Mouse (Mus musculus) neural tube, embryonic 11.5 days (tissue): ENCODE data around the gene Imp4. TPM values are rescaled to one million over a fixed set of nuclear protein-coding genes. Genes with fewer than 3 reads are reported as not detected.
A peak's percentile ranks its signal among the peaks of the same experiment; 100 is the strongest.

Source experiments
- ATAC-seq: fragments of 200-750 bp; cut with Nextera tagmentation; 2 replicates; pipeline ENCODE4 v1.8.0; 2017; ENCODE audit warnings: moderate number of reproducible peaks, mild to moderate bottlenecking, moderate TSS enrichment, moderate library complexity; ENCODE audit not compliant: insufficient read depth, low FRiP score, low TSS enrichment
- DNase-seq: peaks from one replicate; pipeline ENCODE4 v3.0.0-alpha.2; 2015; ENCODE audit warnings: low spot score
- H3K27ac ChIP-seq: fragments of 300-500 bp; sonication (generic); 2 replicates; pipeline ENCODE4 v1.5.1; 2014; ENCODE audit warnings: low read depth, mild to moderate bottlenecking, low read length
- H3K27me3 ChIP-seq: fragments of 300-500 bp; sonication (generic); 2 replicates; pipeline ENCODE4 v1.6.1; 2014; ENCODE audit warnings: mild to moderate bottlenecking, low read length, mixed read lengths; ENCODE audit not compliant: control insufficient read depth, insufficient read depth
- H3K36me3 ChIP-seq: fragments of 300-500 bp; sonication (generic); 2 replicates; pipeline ENCODE4 v1.6.1; 2014; ENCODE audit warnings: mild to moderate bottlenecking, low read length, moderate library complexity, mixed read lengths; ENCODE audit not compliant: control insufficient read depth, insufficient read depth
- H3K4me1 ChIP-seq: fragments of 300-500 bp; sonication (generic); 2 replicates; pipeline ENCODE4 v1.6.1; 2014; ENCODE audit warnings: low read length, mixed read lengths; ENCODE audit not compliant: control insufficient read depth, insufficient read depth
- H3K4me2 ChIP-seq: fragments of 300-500 bp; sonication (generic); 2 replicates; pipeline ENCODE4 v1.6.1; 2014; ENCODE audit warnings: low read depth, mild to moderate bottlenecking, moderate library complexity
- H3K4me3 ChIP-seq: fragments of 300-500 bp; sonication (generic); 2 replicates; pipeline ENCODE4 v1.5.1; 2014; ENCODE audit warnings: low read depth, low read length
- H3K9ac ChIP-seq: fragments of 300-500 bp; sonication (generic); 2 replicates; pipeline ENCODE4 v1.6.1; 2014; ENCODE audit warnings: mild to moderate bottlenecking, low read length
- H3K9me3 ChIP-seq: fragments of 300-500 bp; sonication (generic); 2 replicates; pipeline ENCODE4 v1.6.1; 2016; ENCODE audit warnings: low read length; ENCODE audit not compliant: control insufficient read depth
- WGBS: fragments of 180-500 bp; shearing (Covaris S2); extraction: QIAGEN DNeasy Blood & Tissue Kit; methylation state at CpG from one replicate; pipeline ENCODE4 v1.1.7; 2014; 5-methylcytosine and 5-hydroxymethylcytosine counted together
- microRNA-seq: library from miRNA; unstranded; fragments of <30 nt; microRNA quantifications from one replicate; pipeline ENCODE4, GENCODE M21; 2016
- polyA plus RNA-seq: library from polyadenylated mRNA; unstranded; fragments of >200 nt; fragmentation: Nextera tagmentation; extraction: Ambion mirVana; gene quantifications from 2 replicates; pipeline ENCODE4 v1.2.1, GENCODE M21; 2014

The Imp4 gene
- polyA plus RNA-seq, 1 experiment from 2014 or later, result 108 TPM

DNA sequence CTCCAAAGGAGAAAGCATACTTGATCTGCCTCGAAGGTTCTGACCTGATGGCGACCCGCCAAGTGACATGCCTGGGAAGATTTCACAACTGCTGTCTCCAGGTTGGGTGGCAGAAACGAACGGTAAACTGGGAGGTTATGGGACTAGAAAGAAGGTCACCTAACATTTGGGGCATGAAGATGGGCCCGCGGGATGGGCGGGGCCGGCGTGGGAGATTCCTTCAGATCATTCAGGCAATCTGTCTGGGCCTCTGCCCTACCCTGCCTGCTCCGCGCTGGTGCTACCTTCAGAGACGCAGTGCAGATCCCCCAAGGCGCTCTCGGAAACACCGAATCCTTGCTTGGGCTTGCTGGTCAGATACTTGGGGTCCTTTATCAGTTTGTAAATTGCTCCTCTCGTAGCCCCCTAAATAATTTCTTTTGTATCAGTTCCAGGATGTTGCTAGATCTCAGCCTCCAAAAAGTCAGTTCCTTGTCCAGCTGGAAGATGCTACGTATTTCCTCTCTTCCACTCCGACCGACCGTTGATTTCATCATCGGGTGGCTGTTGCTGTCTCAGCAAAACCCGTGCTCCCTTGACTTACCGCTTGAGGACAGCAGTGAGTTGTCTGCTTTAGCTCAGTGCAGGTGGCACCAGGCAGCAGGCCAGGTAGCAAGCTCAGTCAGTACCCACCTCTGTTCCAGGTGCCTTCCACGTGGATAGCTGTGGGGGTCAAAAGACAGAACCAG lies 46.0 kb downstream of the Imp4 start:
- 7% methylated on average over 25 of the region's 25 CpGs for WGBS
- H3K4me1 ChIP-seq, result no peaks in the 10 kb centered on the region
- H3K36me3 ChIP-seq, result no peaks in the 10 kb centered on the region
- peak overlapping the region; percentile 39 for H3K4me2 ChIP-seq
- peak overlapping the region; percentile 18; the same call in 1 of the 2 replicates for H3K9ac ChIP-seq
- ATAC-seq (no peak), DNase-seq (peak; percentile 41)
- no peaks in the 10 kb centered on the region for H3K9me3 ChIP-seq
- no peak overlapping the region for H3K27ac ChIP-seq
- H3K27me3 ChIP-seq, result peaks cover 3% of the 10 kb centered on the region; the same call in 1 of the 2 replicates
- H3K4me3 ChIP-seq, result peak overlapping the region; percentile 18

- ATAC-seq, result no peak
- no peak overlapping the region for H3K4me3 ChIP-seq
- no peaks in the 10 kb centered on the region for H3K36me3 ChIP-seq
- 92% methylated on average over 3 of the region's 3 CpGs for WGBS
- no peak overlapping the region for H3K27ac ChIP-seq
- no peaks in the 10 kb centered on the region for H3K9me3 ChIP-seq
- H3K4me2 ChIP-seq, result no peak overlapping the region
- no peak overlapping the region for H3K9ac ChIP-seq
- no peak for DNase-seq
- peaks cover 3% of the 10 kb centered on the region; the same call in 1 of the 2 replicates for H3K27me3 ChIP-seq
- no peaks in the 10 kb centered on the region for H3K4me1 ChIP-seq
Observed at GRCm38 (mm10) chr1:34487383-34487782, 47.7 kb downstream of the Imp4 start.

- H3K36me3 ChIP-seq, result no peaks in the 10 kb centered on the region
- H3K27ac ChIP-seq, result no peak overlapping the region
- no peak overlapping the region for H3K4me2 ChIP-seq
- H3K4me1 ChIP-seq, result no peaks in the 10 kb centered on the region
- 91% methylated on average over 6 of the region's 6 CpGs for WGBS
- DNase-seq (no peak), ATAC-seq (no peak)
- no peak overlapping the region for H3K4me3 ChIP-seq
- H3K9me3 ChIP-seq, result no peaks in the 10 kb centered on the region
- peaks cover 3% of the 10 kb centered on the region; the same call in 1 of the 2 replicates for H3K27me3 ChIP-seq
- no peak overlapping the region for H3K9ac ChIP-seq
Observed at GRCm38 (mm10) chr1:34489852-34490541, 50.3 kb downstream of the Imp4 start.

DNA sequence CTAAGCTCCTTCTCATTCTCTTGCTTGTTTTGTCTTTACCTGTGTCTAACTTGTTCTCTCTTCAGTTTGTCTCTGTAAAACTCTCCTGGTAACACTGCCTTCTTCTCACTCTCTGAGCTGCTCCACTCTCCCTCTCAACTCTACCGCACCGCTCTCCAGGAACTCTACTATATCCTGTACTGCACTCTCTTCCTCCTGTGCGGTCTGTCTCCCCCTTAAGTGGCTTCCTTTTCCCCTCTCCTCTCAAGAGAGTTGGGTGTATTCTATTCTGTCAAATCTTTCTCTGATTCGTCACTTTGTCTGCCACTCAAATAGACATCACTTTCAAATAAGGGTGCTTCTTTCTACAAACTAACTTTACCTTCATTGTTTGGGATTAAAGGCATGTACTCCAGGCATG lies 51.8 kb downstream of the Imp4 start:
- Histone ChIP-seq H3K36me3 (no peaks in the 10 kb centered on the region), H3K4me2 (no peak overlapping the region), H3K27me3 (no peaks in the 10 kb centered on the region), H3K27ac (no peak overlapping the region), H3K9ac (no peak overlapping the region), H3K4me1 (no peaks in the 10 kb centered on the region), H3K9me3 (no peaks in the 10 kb centered on the region), H3K4me3 (no peak overlapping the region)
- ATAC-seq (no peak), DNase-seq (no peak)
- WGBS, result 86% methylated on average over 4 of the region's 4 CpGs

Small RNA genes within 50 kb of the gene (microRNA-seq; reads per million reads assigned to microRNA genes)
- gene Mir5103, result 6.0 reads per million, percentile 14 among the genes with 10 or more reads in this experiment

Other genes with a start within 250 kb of the Imp4 start
- 63.3 and 71.2 TPM in 2 replicates for gene Ccdc115, start 179 bp upstream of the Imp4 start, polyA plus RNA-seq
- 6.6 and 8.0 TPM in 2 replicates for gene Ptpn18, start 19.9 kb downstream of the Imp4 start, polyA plus RNA-seq
- gene Prss39, start 58.6 kb downstream of the Imp4 start, polyA plus RNA-seq, result not detected in 2 replicates
- not detected in 2 replicates for gene Cfc1, start 95.8 kb downstream of the Imp4 start, polyA plus RNA-seq
- gene Prss40, start 121.1 kb downstream of the Imp4 start, polyA plus RNA-seq, result not detected in 2 replicates
- gene Amer3, start 139.8 kb downstream of the Imp4 start, polyA plus RNA-seq, result 5.0 and 5.6 TPM in 2 replicates